Mouse (Mus musculus) testis, postnatal 10 days (tissue): Measurements from ENCODE around the gene Podxl2.

Experiments used
- DNase-seq: peaks from one replicate; pipeline ENCODE4 v3.0.0; 2021; ENCODE audit warnings: low spot score

Gene Podxl2

DNA sequence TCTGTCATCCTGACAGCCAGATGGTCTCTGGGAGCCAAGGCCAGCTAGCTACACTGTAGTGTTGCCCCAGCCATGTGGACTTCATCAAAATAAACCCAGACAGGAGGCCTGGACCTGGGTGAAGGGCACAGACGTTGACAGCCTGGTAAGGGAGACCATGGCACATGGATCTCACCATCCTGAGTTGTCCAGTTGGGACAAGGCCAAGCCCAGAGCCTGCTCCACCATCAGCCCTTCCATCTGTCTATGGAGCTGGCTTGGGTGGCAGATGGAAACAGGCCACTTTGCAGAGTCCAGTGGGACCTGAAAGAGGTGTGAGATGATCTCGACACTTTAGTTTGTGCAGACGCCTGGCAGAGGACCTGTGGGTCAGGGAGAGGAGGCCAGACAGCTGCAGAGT lies 74.1 kb downstream of the Podxl2 start:
- DNase-seq = no peak

DNA sequence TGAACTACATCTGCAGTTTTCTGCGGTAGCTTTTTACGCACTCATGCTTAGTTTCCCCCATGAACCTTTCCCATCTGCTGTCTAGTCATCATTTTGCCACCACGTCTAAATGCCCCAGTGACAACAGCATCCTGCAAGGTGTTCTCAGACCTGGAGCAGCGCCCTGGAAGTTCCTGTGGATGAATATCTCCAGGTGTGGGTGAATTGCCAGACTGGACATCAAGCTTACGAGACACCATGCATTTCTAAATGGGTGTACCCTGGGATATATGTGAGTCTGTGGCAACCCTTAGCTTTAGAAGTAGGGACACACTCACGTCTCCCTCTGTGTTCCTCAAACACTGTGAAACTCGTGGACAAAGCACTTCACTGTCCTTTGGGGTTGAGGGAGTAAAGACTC lies 74.7 kb downstream of the Podxl2 start:
- DNase-seq = no peak

DNA sequence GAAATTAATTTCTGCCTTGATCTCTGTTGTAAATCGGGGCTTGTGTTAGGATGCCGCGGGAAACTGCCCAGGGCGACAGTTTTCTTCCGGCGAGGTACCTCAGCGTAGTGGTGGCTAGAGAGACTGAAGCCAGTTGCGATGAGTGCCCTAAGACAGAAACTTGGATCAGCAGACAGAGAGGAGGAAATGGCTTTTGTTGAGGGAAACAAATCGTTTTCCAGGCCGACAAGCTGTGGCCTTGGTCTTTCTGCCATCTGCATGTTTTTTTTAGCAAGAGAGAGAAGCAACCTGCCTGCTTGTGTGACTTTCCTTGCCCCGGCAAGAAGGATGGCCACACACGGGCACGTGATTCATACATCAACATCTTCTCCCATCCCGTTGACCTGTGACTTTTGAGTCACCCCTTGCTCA lies 80.3 kb downstream of the Podxl2 start:
- DNase-seq = no peak

DNA sequence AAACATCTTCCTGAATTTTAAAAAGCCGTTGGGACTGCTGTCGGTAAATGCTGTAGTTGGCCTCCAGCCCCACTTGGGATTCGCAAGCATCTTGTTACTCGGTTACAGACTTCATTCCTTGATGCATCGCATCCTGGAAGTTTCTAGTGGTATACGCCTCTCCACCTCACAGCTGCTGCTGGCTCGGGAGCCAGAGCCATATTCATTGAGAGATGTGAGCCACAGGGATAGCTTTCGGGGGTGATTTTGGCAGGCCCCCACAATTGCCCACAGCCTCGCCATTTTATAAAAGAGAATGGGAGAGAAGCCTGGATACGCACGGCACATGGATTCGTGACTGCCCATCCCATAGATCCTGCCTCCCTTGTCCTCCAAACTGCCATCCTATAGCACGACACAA lies 81.0 kb downstream of the Podxl2 start:
- DNase-seq = no peak

DNA sequence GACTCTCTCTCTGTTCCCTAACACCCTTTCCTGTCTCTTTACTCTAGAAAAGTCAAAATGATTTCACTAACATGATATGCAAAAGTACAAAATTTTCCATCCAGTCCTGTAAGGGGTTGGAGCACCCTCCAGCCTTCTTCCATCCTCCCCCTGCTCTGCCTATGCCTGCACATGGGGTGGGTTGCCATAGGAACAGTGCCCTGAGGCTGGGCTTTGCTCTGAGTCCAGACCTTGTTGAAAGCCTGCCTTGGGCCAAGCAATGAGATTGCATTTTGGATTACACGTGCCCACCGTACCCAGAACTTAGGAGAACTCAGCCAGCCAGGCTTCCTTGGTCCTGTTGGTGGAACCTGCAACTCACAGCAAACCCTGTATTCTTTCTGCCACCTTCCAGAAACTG lies 81.6 kb downstream of the Podxl2 start:
- no peak for DNase-seq
